Mouse (Mus musculus): ENCODE measurements around the gene Sirpa. TPM values are rescaled to one million over a fixed set of nuclear protein-coding genes. Genes with fewer than 3 reads are reported as not detected.

The Sirpa gene
- polyA plus RNA-seq, 1 experiment from 2014 or later = 23.9 TPM

DNA sequence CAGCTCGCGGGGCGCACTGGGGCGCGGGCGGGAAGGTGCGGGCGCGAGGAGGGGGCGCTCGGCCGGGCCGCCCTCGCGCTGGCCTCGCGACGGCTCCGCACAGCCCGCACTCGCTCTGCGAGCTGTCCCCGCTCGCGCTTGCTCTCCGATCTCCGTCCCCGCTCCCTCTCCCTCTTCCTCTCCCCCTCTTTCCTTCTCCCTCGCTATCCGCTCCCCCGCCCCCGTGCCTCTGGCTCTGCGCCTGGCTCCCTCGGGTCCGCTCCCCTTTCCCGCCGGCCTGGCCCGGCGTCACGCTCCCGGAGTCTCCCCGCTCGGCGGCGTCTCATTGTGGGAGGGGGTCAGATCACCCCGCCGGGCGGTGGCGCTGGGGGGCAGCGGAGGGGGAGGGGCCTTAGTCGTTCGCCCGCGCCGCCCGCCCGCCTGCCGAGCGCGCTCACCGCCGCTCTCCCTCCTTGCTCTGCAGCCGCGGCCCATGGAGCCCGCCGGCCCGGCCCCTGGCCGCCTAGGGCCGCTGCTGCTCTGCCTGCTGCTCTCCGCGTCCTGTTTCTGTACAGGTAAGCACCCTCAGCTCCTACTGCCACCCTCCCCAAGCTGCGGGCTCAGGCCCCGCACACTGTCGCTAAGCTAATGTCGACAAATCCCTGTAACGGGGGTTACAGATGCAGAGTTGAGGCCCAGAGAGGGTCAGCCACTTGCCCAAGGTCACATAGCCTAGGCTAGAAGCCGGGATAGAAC is 673 bp downstream of the Sirpa start:
- Histone ChIP-seq H3K36me3 (ENCODE audit: control insufficient read depth, insufficient read depth, low read length) (no peaks in the 10 kb centered on the region), H3K27me3 (ENCODE audit: control insufficient read depth, insufficient read depth, low read length) (no peaks in the 10 kb centered on the region), H3K27ac (ENCODE audit: low read length) (peak overlapping the region; percentile 93), H3K9me3 (replicated peaks; ENCODE audit: control insufficient read depth, low read length) (no peaks in the 10 kb centered on the region), H3K4me1 (ENCODE audit: control insufficient read depth, insufficient read depth, low read length) (peaks cover 15% of the 10 kb centered on the region), H3K4me3 (replicated peaks; ENCODE audit: low read length) (peak overlapping the region; percentile 78), H3K9ac (ENCODE audit: low read length) (peak overlapping the region; percentile 93), H3K4me2 (ENCODE audit: low read depth, low read length) (peak overlapping the region; percentile 92)
- under 1% methylated on average over 53 of the region's 77 CpGs for WGBS
- peak; percentile 82 for ATAC-seq (ENCODE audit: insufficient read depth, low FRiP score)

DNA sequence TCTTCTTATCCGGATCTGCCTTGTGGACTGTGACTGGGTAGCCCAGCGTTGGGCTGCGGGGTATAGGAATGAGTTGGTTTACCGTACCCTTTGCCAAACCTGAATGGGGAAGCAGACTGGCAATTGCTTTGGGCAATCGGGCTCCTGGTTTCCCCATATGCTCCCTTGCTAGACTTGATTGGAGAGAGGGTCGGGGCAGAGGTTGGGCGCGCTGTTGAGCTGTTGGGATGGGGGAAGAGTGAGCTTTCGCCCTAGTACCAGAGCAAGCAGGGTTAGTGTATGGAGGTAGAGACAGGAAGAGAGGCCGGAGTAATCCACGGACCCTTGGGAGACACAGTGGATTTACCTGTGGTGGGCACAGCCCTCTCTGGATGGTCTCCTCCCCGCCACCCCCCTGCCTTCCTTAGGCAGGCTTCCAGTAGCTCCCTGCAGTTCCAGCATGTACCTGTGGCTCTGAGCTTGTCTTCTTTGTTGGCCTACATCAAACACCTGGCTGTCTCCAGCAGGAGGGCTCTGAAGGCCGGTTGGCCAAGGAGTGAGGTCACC is 1.3 kb downstream of the Sirpa start:
- no peak for ATAC-seq (ENCODE audit: insufficient read depth, low FRiP score)

DNA sequence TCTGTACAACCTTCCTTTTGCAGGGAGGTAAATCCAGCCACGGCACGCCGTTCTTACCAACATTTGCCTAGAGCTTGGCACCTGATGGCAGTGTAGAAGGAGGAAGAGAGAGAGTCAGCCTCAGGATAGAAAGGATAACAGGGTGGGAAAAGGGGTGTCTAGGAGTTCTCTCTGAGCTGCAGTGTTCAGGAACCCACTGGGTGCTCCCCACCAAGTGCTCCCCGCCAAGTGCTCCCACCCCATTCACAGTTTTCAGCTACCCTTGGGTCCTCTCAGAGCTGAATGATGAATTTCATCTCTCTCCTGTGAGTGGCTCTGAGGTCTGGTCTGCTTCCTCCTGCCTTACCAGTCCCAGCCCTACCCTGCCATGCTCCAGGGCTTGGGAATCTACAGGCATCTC is 1.9 kb downstream of the Sirpa start:
- H3K9ac ChIP-seq (ENCODE audit: low read length) = peak overlapping the region; percentile 93; the same call in 1 of the 2 replicates
- peak overlapping the region; percentile 92 for H3K4me2 ChIP-seq (ENCODE audit: low read depth, low read length)
- H3K27me3 ChIP-seq (ENCODE audit: control insufficient read depth, insufficient read depth, low read length) = no peaks in the 10 kb centered on the region
- no peak for ATAC-seq (ENCODE audit: insufficient read depth, low FRiP score)
- 68% methylated on average over 4 of the region's 4 CpGs for WGBS
- no peak overlapping the region for H3K27ac ChIP-seq (ENCODE audit: low read length)
- no peaks in the 10 kb centered on the region for H3K9me3 ChIP-seq (replicated peaks; ENCODE audit: control insufficient read depth, low read length)
- peaks cover 20% of the 10 kb centered on the region; the same call in 1 of the 2 replicates for H3K4me1 ChIP-seq (ENCODE audit: control insufficient read depth, insufficient read depth, low read length)
- no peaks in the 10 kb centered on the region for H3K36me3 ChIP-seq (ENCODE audit: control insufficient read depth, insufficient read depth, low read length)
- peak overlapping the region; percentile 78 for H3K4me3 ChIP-seq (replicated peaks; ENCODE audit: low read length)

More for the DNA sequence above, 1.3 kb downstream of the Sirpa start:
- 7% methylated on average over 13 of the region's 13 CpGs for WGBS
- Histone ChIP-seq H3K36me3 (ENCODE audit: control insufficient read depth, insufficient read depth, low read length) (no peaks in the 10 kb centered on the region), H3K9me3 (replicated peaks; ENCODE audit: control insufficient read depth, low read length) (no peaks in the 10 kb centered on the region), H3K4me3 (replicated peaks; ENCODE audit: low read length) (peak overlapping the region; percentile 78), H3K4me2 (ENCODE audit: low read depth, low read length) (peak overlapping the region; percentile 92), H3K27ac (ENCODE audit: low read length) (peak overlapping the region; percentile 93), H3K27me3 (ENCODE audit: control insufficient read depth, insufficient read depth, low read length) (no peaks in the 10 kb centered on the region), H3K4me1 (ENCODE audit: control insufficient read depth, insufficient read depth, low read length) (peaks cover 15% of the 10 kb centered on the region; the same call in 1 of the 2 replicates), H3K9ac (ENCODE audit: low read length) (peak overlapping the region; percentile 93)

DNA sequence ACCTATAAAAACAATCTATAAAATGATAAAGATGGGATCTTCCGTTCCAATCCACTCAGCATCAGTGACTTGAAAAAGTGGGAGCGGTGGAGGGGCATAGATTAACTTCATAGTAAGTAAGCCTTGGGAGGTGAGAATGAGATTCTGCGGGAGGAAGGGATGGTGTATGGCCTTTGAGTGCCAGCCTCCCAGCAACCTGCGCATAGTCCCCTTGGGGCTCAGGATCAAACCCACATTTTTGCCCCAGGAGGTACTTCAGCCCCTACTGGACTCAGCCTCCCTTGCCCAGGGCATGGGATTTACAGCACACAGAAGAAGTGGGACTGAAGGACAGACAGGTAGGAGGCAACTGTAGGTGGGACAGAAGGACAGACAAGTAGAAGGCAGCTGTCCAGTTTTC is 2.6 kb downstream of the Sirpa start:
- peak overlapping the region; percentile 92; the same call in 1 of the 2 replicates for H3K4me2 ChIP-seq (ENCODE audit: low read depth, low read length)
- H3K27ac ChIP-seq (ENCODE audit: low read length) = no peak overlapping the region
- 62% methylated on average over 4 of the region's 4 CpGs for WGBS
- H3K9ac ChIP-seq (ENCODE audit: low read length) = no peak overlapping the region
- H3K36me3 ChIP-seq (ENCODE audit: control insufficient read depth, insufficient read depth, low read length) = no peaks in the 10 kb centered on the region
- H3K4me3 ChIP-seq (replicated peaks; ENCODE audit: low read length) = no peak overlapping the region
- H3K4me1 ChIP-seq (ENCODE audit: control insufficient read depth, insufficient read depth, low read length) = peaks cover 22% of the 10 kb centered on the region; the same call in 1 of the 2 replicates
- no peaks in the 10 kb centered on the region for H3K27me3 ChIP-seq (ENCODE audit: control insufficient read depth, insufficient read depth, low read length)
- no peak for ATAC-seq (ENCODE audit: insufficient read depth, low FRiP score)
- no peaks in the 10 kb centered on the region for H3K9me3 ChIP-seq (replicated peaks; ENCODE audit: control insufficient read depth, low read length)

DNA sequence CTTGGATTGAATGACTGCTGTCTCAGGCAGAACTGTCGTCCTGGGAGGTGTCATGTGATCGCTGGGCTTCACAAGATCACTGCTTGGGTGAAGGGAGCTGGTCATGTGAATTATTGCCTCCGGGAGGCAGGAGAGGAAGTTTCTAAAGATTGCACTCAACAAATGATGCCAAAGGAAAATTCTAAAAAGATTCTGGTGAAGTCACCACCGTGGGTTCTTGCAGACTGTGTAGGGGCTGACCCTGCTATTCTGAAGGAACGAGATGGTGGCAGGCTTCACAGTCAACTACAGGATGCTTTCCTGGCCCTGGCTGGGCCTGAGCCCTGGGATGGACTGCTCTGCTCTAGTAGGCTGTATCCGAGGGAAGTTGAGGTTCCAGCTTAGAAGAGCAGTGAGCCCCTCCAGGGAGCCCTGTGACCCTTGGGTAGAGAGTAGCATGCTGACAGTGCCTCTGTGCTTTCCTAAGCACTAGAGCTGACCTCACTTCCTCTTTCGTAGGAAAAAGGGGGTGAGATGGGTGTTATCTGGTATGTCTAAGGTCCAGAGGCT is 3.1 kb downstream of the Sirpa start:
- no peak for ATAC-seq (ENCODE audit: insufficient read depth, low FRiP score)
- no peak overlapping the region for H3K4me2 ChIP-seq (ENCODE audit: low read depth, low read length)
- H3K36me3 ChIP-seq (ENCODE audit: control insufficient read depth, insufficient read depth, low read length) = no peaks in the 10 kb centered on the region
- H3K4me3 ChIP-seq (replicated peaks; ENCODE audit: low read length) = no peak overlapping the region
- 58% methylated on average over 7 of the region's 7 CpGs for WGBS
- H3K9me3 ChIP-seq (replicated peaks; ENCODE audit: control insufficient read depth, low read length) = no peaks in the 10 kb centered on the region
- H3K27me3 ChIP-seq (ENCODE audit: control insufficient read depth, insufficient read depth, low read length) = no peaks in the 10 kb centered on the region
- peaks cover 22% of the 10 kb centered on the region; the same call in 1 of the 2 replicates for H3K4me1 ChIP-seq (ENCODE audit: control insufficient read depth, insufficient read depth, low read length)
- no peak overlapping the region for H3K27ac ChIP-seq (ENCODE audit: low read length)
- H3K9ac ChIP-seq (ENCODE audit: low read length) = no peak overlapping the region

DNA sequence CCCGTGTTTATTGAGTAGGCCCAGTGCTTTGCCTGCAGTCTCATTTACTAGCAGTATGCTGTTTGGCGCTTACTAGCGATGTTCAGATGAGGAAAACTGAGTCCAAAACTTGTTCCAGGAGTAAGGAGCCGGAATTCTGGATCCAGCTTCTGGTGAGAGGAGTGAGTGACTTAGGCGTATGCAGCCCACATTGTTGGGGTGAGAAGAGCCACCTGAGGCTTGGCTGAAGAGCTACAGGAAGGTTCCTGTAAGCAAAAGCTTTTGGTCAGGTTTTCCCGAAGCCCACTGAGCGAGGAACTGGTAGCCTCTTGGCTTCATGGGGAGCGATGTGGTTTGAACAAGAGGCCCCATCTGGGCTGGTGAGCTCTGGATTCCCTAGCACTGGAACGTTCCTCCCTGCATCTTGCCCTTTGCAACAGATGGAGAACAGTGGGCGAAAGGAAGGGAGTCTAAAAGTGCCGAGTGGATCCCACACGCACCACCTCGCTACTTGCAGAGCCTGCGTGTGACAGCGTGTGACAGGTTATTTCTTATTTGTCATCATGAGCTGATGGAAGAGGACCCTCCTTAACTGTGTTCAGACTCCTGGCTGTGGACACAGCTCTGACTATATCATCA is 4.0 kb downstream of the Sirpa start:
- Histone ChIP-seq H3K9ac (ENCODE audit: low read length) (no peak overlapping the region), H3K27me3 (ENCODE audit: control insufficient read depth, insufficient read depth, low read length) (no peaks in the 10 kb centered on the region), H3K9me3 (replicated peaks; ENCODE audit: control insufficient read depth, low read length) (no peaks in the 10 kb centered on the region), H3K36me3 (ENCODE audit: control insufficient read depth, insufficient read depth, low read length) (no peaks in the 10 kb centered on the region), H3K4me2 (ENCODE audit: low read depth, low read length) (no peak overlapping the region), H3K27ac (ENCODE audit: low read length) (no peak overlapping the region), H3K4me3 (replicated peaks; ENCODE audit: low read length) (no peak overlapping the region), H3K4me1 (ENCODE audit: control insufficient read depth, insufficient read depth, low read length) (peaks cover 28% of the 10 kb centered on the region; the same call in 1 of the 2 replicates)
- ATAC-seq (ENCODE audit: insufficient read depth, low FRiP score) = no peak
- 85% methylated on average over 15 of the region's 15 CpGs for WGBS

DNA sequence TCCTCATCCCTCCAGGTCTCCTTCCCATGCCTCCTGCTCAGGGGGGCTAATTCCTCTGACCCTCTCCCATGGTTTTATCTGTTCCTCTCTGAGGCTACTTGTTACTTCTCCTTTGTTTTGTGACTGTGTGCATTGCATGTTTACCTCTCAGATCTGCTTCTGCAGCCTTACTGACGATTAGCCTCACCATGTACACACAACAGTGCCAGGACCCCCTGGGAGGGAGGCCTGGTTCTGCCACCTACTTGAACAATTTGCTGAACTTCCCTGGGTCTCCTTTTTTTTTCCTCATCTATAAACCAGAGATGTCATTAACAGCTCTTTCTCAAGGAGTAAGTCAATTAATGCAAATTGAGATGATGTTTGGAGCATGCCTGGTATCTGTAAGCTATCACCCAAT is 4.9 kb downstream of the Sirpa start:
- Histone ChIP-seq H3K27me3 (ENCODE audit: control insufficient read depth, insufficient read depth, low read length) (no peaks in the 10 kb centered on the region), H3K36me3 (ENCODE audit: control insufficient read depth, insufficient read depth, low read length) (no peaks in the 10 kb centered on the region), H3K4me1 (ENCODE audit: control insufficient read depth, insufficient read depth, low read length) (peaks cover 22% of the 10 kb centered on the region; the same call in 1 of the 2 replicates), H3K4me2 (ENCODE audit: low read depth, low read length) (no peak overlapping the region), H3K27ac (ENCODE audit: low read length) (no peak overlapping the region), H3K4me3 (replicated peaks; ENCODE audit: low read length) (no peak overlapping the region), H3K9ac (ENCODE audit: low read length) (no peak overlapping the region), H3K9me3 (replicated peaks; ENCODE audit: control insufficient read depth, low read length) (no peaks in the 10 kb centered on the region)
- WGBS = 45% methylated on average over 1 of the region's 1 CpGs
- no peak for ATAC-seq (ENCODE audit: insufficient read depth, low FRiP score)

DNA sequence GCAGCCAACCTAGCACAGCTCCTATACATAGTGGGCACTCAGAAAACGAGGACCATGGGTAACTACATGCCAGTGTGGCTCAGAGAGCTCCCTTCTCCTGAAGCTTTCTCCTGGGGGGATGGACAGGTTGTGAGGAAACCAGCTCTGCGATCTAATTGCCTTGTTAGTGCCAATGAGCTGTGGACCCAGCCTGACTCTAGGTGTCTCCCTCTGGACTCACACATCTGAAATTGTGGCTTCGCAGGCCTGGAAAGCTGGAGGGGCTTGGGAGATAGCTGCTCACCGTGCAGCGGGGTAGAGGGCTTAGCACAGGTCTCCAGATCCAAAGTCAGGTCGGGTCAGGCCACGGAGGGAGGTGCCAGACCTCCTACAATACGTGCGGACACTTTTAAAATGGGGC is 5.5 kb downstream of the Sirpa start:
- Histone ChIP-seq H3K4me3 (replicated peaks; ENCODE audit: low read length) (no peak overlapping the region), H3K4me2 (ENCODE audit: low read depth, low read length) (no peak overlapping the region), H3K9me3 (replicated peaks; ENCODE audit: control insufficient read depth, low read length) (no peaks in the 10 kb centered on the region), H3K9ac (ENCODE audit: low read length) (no peak overlapping the region), H3K27me3 (ENCODE audit: control insufficient read depth, insufficient read depth, low read length) (no peaks in the 10 kb centered on the region), H3K36me3 (ENCODE audit: control insufficient read depth, insufficient read depth, low read length) (no peaks in the 10 kb centered on the region), H3K27ac (ENCODE audit: low read length) (no peak overlapping the region), H3K4me1 (ENCODE audit: control insufficient read depth, insufficient read depth, low read length) (peaks cover 22% of the 10 kb centered on the region; the same call in 1 of the 2 replicates)
- 57% methylated on average over 9 of the region's 9 CpGs for WGBS
- no peak for ATAC-seq (ENCODE audit: insufficient read depth, low FRiP score)

Data from stomach, embryonic 16.5 days (tissue).